Mouse (Mus musculus): Measurements from ENCODE around the gene Ddx59. TPM values are rescaled to one million over a fixed set of nuclear protein-coding genes. Genes with fewer than 3 reads are reported as not detected.

Gene Ddx59
- polyA plus RNA-seq (2012; rRNA removed), result 11.3 and 13.5 TPM in 2 replicates

DNA sequence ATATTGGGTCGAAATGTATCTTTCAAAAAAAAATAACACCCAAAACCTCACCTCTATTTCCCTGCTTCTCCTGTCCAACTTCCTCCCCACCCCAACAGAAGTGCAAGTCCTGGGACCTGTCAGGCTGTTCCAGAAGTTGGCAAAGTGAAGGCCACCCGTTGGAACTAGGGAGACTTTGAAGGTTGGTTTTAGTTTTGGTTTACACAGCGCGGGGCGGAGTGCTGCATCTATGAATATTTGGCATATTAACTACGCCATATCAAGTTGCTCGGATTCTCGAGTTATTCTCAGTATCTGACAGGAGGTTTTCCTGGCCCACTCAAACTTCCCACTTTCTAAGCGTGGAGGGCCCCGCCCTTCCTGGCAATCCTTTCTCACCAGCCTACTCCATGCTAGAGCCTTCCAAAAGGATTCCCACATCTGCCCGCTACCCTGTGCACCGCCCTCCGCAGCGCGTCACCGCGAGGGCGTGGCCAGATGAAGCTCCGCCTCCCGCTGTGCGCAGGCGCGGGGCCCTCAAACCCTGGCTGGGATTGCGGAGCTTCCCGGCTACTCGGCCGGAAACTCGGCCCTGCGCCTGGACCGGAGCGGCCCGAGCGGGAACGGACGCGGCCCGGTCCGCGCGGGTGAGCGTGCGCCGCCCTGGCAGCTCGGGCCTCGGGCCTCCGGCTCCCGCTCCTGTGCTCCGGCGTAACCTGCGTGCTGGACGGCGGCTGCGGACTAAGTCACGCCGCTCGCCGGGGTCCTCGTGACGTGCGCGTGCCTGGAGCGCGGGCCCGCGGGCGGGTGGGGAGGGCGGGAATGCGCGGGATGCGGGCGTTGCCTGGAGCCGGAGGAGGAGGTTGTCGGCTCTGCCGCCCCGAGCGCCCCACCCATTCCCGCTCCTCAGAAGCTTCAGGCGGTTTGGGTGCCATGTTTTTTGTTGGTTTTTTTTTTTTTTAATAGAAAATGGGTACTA lies at the start of gene Ddx59:
TSS of gene Ddx59 (plus strand) at position 474 of the 958 bp plus-strand sequence.

DNA sequence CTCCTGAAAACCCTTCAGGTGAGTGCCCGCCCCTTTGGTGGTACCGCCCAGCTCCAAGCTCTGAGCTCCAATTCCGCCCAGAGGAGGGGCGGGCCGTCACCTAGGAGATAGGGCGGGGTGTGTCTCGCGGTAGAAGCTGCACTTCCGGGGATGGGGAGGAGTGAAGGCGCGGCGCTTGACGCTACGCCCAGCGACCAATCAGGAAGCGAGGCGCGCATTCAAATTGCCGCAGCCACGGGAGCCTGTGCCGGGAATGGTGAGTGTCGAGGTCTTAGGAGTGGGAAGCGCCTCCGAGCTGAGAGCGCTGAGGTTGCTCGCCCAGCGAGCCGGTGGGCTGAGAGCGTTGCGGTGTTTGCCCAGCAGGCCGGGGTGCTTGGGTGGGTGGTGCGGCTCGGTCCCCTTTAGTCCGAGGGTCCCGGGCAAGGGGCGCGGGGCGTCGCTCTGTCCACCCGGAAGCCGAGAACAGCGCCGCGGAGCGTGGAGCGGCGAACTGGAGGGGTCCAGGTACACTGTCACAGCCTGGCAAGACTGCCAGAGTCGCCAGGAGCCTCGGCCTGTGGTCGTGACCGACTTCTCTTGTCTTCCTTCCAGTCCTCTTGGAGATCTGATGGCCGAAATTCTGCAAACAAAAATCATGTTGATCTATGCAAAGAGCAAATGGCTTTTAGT lies 51.2 kb downstream of the Ddx59 start, which contains the start of gene Kif14:
TSS of gene Kif14 (plus strand) at position 201 of the 669 bp plus-strand sequence.

Other genes starting within 250 kb of the Ddx59 start
- 0.84 and 1.9 TPM in 2 replicates for gene Mroh3, start 202.4 kb upstream of the Ddx59 start, polyA plus RNA-seq (2012; rRNA removed)
- gene Inava, start 181.0 kb upstream of the Ddx59 start, polyA plus RNA-seq (2012; rRNA removed), result 20.2 and 25.2 TPM in 2 replicates
- 0.05 TPM in 1 of 2 replicates, not detected in the other for gene Gpr25, start 154.4 kb upstream of the Ddx59 start, polyA plus RNA-seq (2012; rRNA removed)
- 32.4 and 38.7 TPM in 2 replicates for gene Camsap2, start 69.2 kb upstream of the Ddx59 start, polyA plus RNA-seq (2012; rRNA removed)
- 8.1 and 8.3 TPM in 2 replicates for gene Kif14, start 51.1 kb downstream of the Ddx59 start, polyA plus RNA-seq (2012; rRNA removed)
- 10.2 and 19.6 TPM in 2 replicates for gene Zfp281, start 209.6 kb downstream of the Ddx59 start, polyA plus RNA-seq (2012; rRNA removed)